Mouse (Mus musculus): Measurements from ENCODE around the gene Slc35f1. TPM values are rescaled to one million over a fixed set of nuclear protein-coding genes. Genes with fewer than 3 reads are reported as not detected.

Gene Slc35f1
- polyA plus RNA-seq, 1 experiment from 2014 or later, result 12.6 TPM

GRCm38 (mm10) chr10:52758589-52758988 lies 68.3 kb downstream of the Slc35f1 start:
- DNase-seq (ENCODE audit: low spot score, missing footprints) (peak; percentile 93), ATAC-seq (ENCODE audit: low FRiP score) (peak; percentile 61; the same call in 1 of the 2 replicates)
- Histone ChIP-seq H3K27ac (ENCODE audit: low read depth, low read length) (no peak overlapping the region), H3K36me3 (ENCODE audit: control insufficient read depth, insufficient read depth, low read length) (no peaks in the 10 kb centered on the region), H3K4me1 (ENCODE audit: control insufficient read depth, insufficient read depth, low read length) (no peaks in the 10 kb centered on the region; the same call in 1 of the 2 replicates), H3K27me3 (ENCODE audit: control insufficient read depth, insufficient read depth, low read length) (no peaks in the 10 kb centered on the region), H3K9ac (ENCODE audit: low read length) (no peak overlapping the region), H3K4me2 (no peak overlapping the region), H3K9me3 (ENCODE audit: control insufficient read depth, low read length) (no peaks in the 10 kb centered on the region), H3K4me3 (ENCODE audit: low read depth, low read length) (no peak overlapping the region)
- 48% methylated on average over 4 of the region's 4 CpGs for WGBS

GRCm38 (mm10) chr10:52760527-52760926 lies 70.2 kb downstream of the Slc35f1 start:
- no peak overlapping the region for H3K4me2 ChIP-seq
- H3K27ac ChIP-seq (ENCODE audit: low read depth, low read length), result no peak overlapping the region
- WGBS, result 96% methylated on average over 1 of the region's 1 CpGs
- no peak overlapping the region for H3K9ac ChIP-seq (ENCODE audit: low read length)
- H3K36me3 ChIP-seq (ENCODE audit: control insufficient read depth, insufficient read depth, low read length), result no peaks in the 10 kb centered on the region
- no peak for DNase-seq (ENCODE audit: low spot score, missing footprints)
- no peak for ATAC-seq (ENCODE audit: low FRiP score)
- no peaks in the 10 kb centered on the region; the same call in 1 of the 2 replicates for H3K4me1 ChIP-seq (ENCODE audit: control insufficient read depth, insufficient read depth, low read length)
- H3K27me3 ChIP-seq (ENCODE audit: control insufficient read depth, insufficient read depth, low read length), result no peaks in the 10 kb centered on the region
- no peak overlapping the region for H3K4me3 ChIP-seq (ENCODE audit: low read depth, low read length)
- no peaks in the 10 kb centered on the region for H3K9me3 ChIP-seq (ENCODE audit: control insufficient read depth, low read length)

- H3K4me2 ChIP-seq, result no peak overlapping the region
- WGBS, result 72% methylated on average over 4 of the region's 4 CpGs
- no peaks in the 10 kb centered on the region for H3K4me1 ChIP-seq (ENCODE audit: control insufficient read depth, insufficient read depth, low read length)
- DNase-seq (ENCODE audit: low spot score, missing footprints) (no peak), ATAC-seq (ENCODE audit: low FRiP score) (no peak)
- H3K36me3 ChIP-seq (ENCODE audit: control insufficient read depth, insufficient read depth, low read length), result no peaks in the 10 kb centered on the region
- no peaks in the 10 kb centered on the region for H3K9me3 ChIP-seq (ENCODE audit: control insufficient read depth, low read length)
- H3K4me3 ChIP-seq (ENCODE audit: low read depth, low read length), result no peak overlapping the region
- H3K27me3 ChIP-seq (ENCODE audit: control insufficient read depth, insufficient read depth, low read length), result no peaks in the 10 kb centered on the region
- H3K9ac ChIP-seq (ENCODE audit: low read length), result no peak overlapping the region
- no peak overlapping the region for H3K27ac ChIP-seq (ENCODE audit: low read depth, low read length)
Measured at GRCm38 (mm10) chr10:52779926-52780485, 89.7 kb downstream of the Slc35f1 start.

GRCm38 (mm10) chr10:52787075-52787474 lies 96.7 kb downstream of the Slc35f1 start:
- DNase-seq (ENCODE audit: low spot score, missing footprints) (no peak), ATAC-seq (ENCODE audit: low FRiP score) (no peak)
- Histone ChIP-seq H3K4me3 (ENCODE audit: low read depth, low read length) (no peak overlapping the region), H3K27ac (ENCODE audit: low read depth, low read length) (no peak overlapping the region), H3K9ac (ENCODE audit: low read length) (no peak overlapping the region), H3K36me3 (ENCODE audit: control insufficient read depth, insufficient read depth, low read length) (no peaks in the 10 kb centered on the region), H3K4me1 (ENCODE audit: control insufficient read depth, insufficient read depth, low read length) (no peaks in the 10 kb centered on the region), H3K27me3 (ENCODE audit: control insufficient read depth, insufficient read depth, low read length) (no peaks in the 10 kb centered on the region), H3K4me2 (no peak overlapping the region), H3K9me3 (ENCODE audit: control insufficient read depth, low read length) (no peaks in the 10 kb centered on the region)
- 74% methylated on average over 2 of the region's 2 CpGs for WGBS

- Histone ChIP-seq H3K4me3 (ENCODE audit: low read depth, low read length) (no peak overlapping the region), H3K27me3 (ENCODE audit: control insufficient read depth, insufficient read depth, low read length) (no peaks in the 10 kb centered on the region), H3K27ac (ENCODE audit: low read depth, low read length) (no peak overlapping the region), H3K4me2 (no peak overlapping the region), H3K36me3 (ENCODE audit: control insufficient read depth, insufficient read depth, low read length) (no peaks in the 10 kb centered on the region), H3K9me3 (ENCODE audit: control insufficient read depth, low read length) (no peaks in the 10 kb centered on the region), H3K4me1 (ENCODE audit: control insufficient read depth, insufficient read depth, low read length) (no peaks in the 10 kb centered on the region), H3K9ac (ENCODE audit: low read length) (no peak overlapping the region)
- no peak for ATAC-seq (ENCODE audit: low FRiP score)
- DNase-seq (ENCODE audit: low spot score, missing footprints), result no peak
- 73% methylated on average over 6 of the region's 6 CpGs for WGBS
Measured at GRCm38 (mm10) chr10:52791560-52791959, 101.2 kb downstream of the Slc35f1 start.

GRCm38 (mm10) chr10:52797454-52797853 lies 107.1 kb downstream of the Slc35f1 start:
- Histone ChIP-seq H3K9ac (ENCODE audit: low read length) (no peak overlapping the region), H3K4me1 (ENCODE audit: control insufficient read depth, insufficient read depth, low read length) (no peaks in the 10 kb centered on the region), H3K27me3 (ENCODE audit: control insufficient read depth, insufficient read depth, low read length) (no peaks in the 10 kb centered on the region), H3K36me3 (ENCODE audit: control insufficient read depth, insufficient read depth, low read length) (no peaks in the 10 kb centered on the region), H3K27ac (ENCODE audit: low read depth, low read length) (no peak overlapping the region), H3K4me3 (ENCODE audit: low read depth, low read length) (no peak overlapping the region), H3K9me3 (ENCODE audit: control insufficient read depth, low read length) (no peaks in the 10 kb centered on the region), H3K4me2 (no peak overlapping the region)
- DNase-seq (ENCODE audit: low spot score, missing footprints) (peak; percentile 54), ATAC-seq (ENCODE audit: low FRiP score) (no peak)
- WGBS, result 61% methylated on average over 4 of the region's 4 CpGs

- Histone ChIP-seq H3K36me3 (ENCODE audit: control insufficient read depth, insufficient read depth, low read length) (no peaks in the 10 kb centered on the region), H3K9me3 (ENCODE audit: control insufficient read depth, low read length) (no peaks in the 10 kb centered on the region), H3K9ac (ENCODE audit: low read length) (no peak overlapping the region), H3K4me2 (no peak overlapping the region), H3K27ac (ENCODE audit: low read depth, low read length) (no peak overlapping the region), H3K27me3 (ENCODE audit: control insufficient read depth, insufficient read depth, low read length) (no peaks in the 10 kb centered on the region), H3K4me1 (ENCODE audit: control insufficient read depth, insufficient read depth, low read length) (no peaks in the 10 kb centered on the region; the same call in 1 of the 2 replicates), H3K4me3 (ENCODE audit: low read depth, low read length) (no peak overlapping the region)
- 0 out of 2 replicates have a peak, but pooled peaks have one; percentile 52 for ATAC-seq (ENCODE audit: low FRiP score)
- 35% methylated on average over 2 of the region's 2 CpGs for WGBS
- no peak for DNase-seq (ENCODE audit: low spot score, missing footprints)
Measured at GRCm38 (mm10) chr10:52807808-52808207, 117.5 kb downstream of the Slc35f1 start.

- no peak for ATAC-seq (ENCODE audit: low FRiP score)
- H3K9me3 ChIP-seq (ENCODE audit: control insufficient read depth, low read length), result no peaks in the 10 kb centered on the region
- no peak for DNase-seq (ENCODE audit: low spot score, missing footprints)
- H3K27me3 ChIP-seq (ENCODE audit: control insufficient read depth, insufficient read depth, low read length), result no peaks in the 10 kb centered on the region
- H3K4me2 ChIP-seq, result no peak overlapping the region
- WGBS, result 95% methylated on average over 4 of the region's 4 CpGs
- no peaks in the 10 kb centered on the region; the same call in 1 of the 2 replicates for H3K4me1 ChIP-seq (ENCODE audit: control insufficient read depth, insufficient read depth, low read length)
- H3K9ac ChIP-seq (ENCODE audit: low read length), result no peak overlapping the region
- no peaks in the 10 kb centered on the region for H3K36me3 ChIP-seq (ENCODE audit: control insufficient read depth, insufficient read depth, low read length)
- H3K4me3 ChIP-seq (ENCODE audit: low read depth, low read length), result no peak overlapping the region
- H3K27ac ChIP-seq (ENCODE audit: low read depth, low read length), result no peak overlapping the region
Measured at GRCm38 (mm10) chr10:52812861-52813260, 122.5 kb downstream of the Slc35f1 start.

GRCm38 (mm10) chr10:52814358-52814757 lies 124.0 kb downstream of the Slc35f1 start:
- H3K9ac ChIP-seq (ENCODE audit: low read length), result no peak overlapping the region
- DNase-seq (ENCODE audit: low spot score, missing footprints) (no peak), ATAC-seq (ENCODE audit: low FRiP score) (no peak)
- H3K9me3 ChIP-seq (ENCODE audit: control insufficient read depth, low read length), result no peaks in the 10 kb centered on the region
- no peak overlapping the region for H3K27ac ChIP-seq (ENCODE audit: low read depth, low read length)
- no peaks in the 10 kb centered on the region for H3K27me3 ChIP-seq (ENCODE audit: control insufficient read depth, insufficient read depth, low read length)
- H3K4me1 ChIP-seq (ENCODE audit: control insufficient read depth, insufficient read depth, low read length), result no peaks in the 10 kb centered on the region
- H3K36me3 ChIP-seq (ENCODE audit: control insufficient read depth, insufficient read depth, low read length), result no peaks in the 10 kb centered on the region
- 94% methylated on average over 5 of the region's 5 CpGs for WGBS
- no peak overlapping the region for H3K4me2 ChIP-seq
- no peak overlapping the region for H3K4me3 ChIP-seq (ENCODE audit: low read depth, low read length)

All from midbrain, embryonic 11.5 days (tissue).